Mouse (Mus musculus) neural tube, embryonic 15.5 days (tissue): Measurements from ENCODE around the gene Ficd. TPM values are rescaled to one million over a fixed set of nuclear protein-coding genes. Genes with fewer than 3 reads are reported as not detected.
A peak's percentile ranks its signal among the peaks of the same experiment; 100 is the strongest.

ENCODE experiments used
- ATAC-seq: fragments of 200-750 bp; cut with Nextera tagmentation; 2 replicates; pipeline ENCODE4 v1.8.0; 2017; ENCODE audit warnings: mild to moderate bottlenecking, moderate TSS enrichment, moderate library complexity; ENCODE audit not compliant: low FRiP score
- H3K27ac ChIP-seq: fragments of 300-500 bp; sonication (generic); replicated peaks from 2 replicates; pipeline ENCODE4 v1.5.1; 2015; ENCODE audit warnings: mild to moderate bottlenecking, inconsistent platforms
- H3K27me3 ChIP-seq: fragments of 300-500 bp; sonication (generic); replicated peaks from 2 replicates; pipeline ENCODE4 v1.6.1; 2015; ENCODE audit warnings: inconsistent platforms
- H3K36me3 ChIP-seq: fragments of 300-500 bp; sonication (generic); 2 replicates; pipeline ENCODE4 v1.6.1; 2015; ENCODE audit warnings: inconsistent platforms
- H3K4me1 ChIP-seq: fragments of 300-500 bp; sonication (generic); 2 replicates; pipeline ENCODE4 v1.6.1; 2015; ENCODE audit warnings: inconsistent platforms
- H3K4me2 ChIP-seq: fragments of 300-500 bp; sonication (generic); 2 replicates; pipeline ENCODE4 v1.6.1; 2015; ENCODE audit warnings: inconsistent platforms, mild to moderate bottlenecking, moderate library complexity
- H3K4me3 ChIP-seq: fragments of 300-500 bp; sonication (generic); replicated peaks from 2 replicates; pipeline ENCODE4 v1.5.1; 2015; ENCODE audit warnings: mild to moderate bottlenecking, inconsistent platforms
- H3K9ac ChIP-seq: fragments of 300-500 bp; sonication (generic); replicated peaks from 2 replicates; pipeline ENCODE4 v1.6.1; 2015; ENCODE audit warnings: mild to moderate bottlenecking, inconsistent platforms
- H3K9me3 ChIP-seq: fragments of 300-500 bp; sonication (generic); replicated peaks from 2 replicates; pipeline ENCODE4 v1.6.1; 2016; ENCODE audit warnings: inconsistent platforms
- WGBS: fragments of 180-500 bp; shearing (Covaris S2); methylation state at CpG from one replicate; pipeline ENCODE4 v1.1.7; 2015; ENCODE audit warnings: mixed read lengths; 5-methylcytosine and 5-hydroxymethylcytosine counted together
- polyA plus RNA-seq: library from polyadenylated mRNA; unstranded; fragments of >200 nt; fragmentation: Nextera tagmentation; extraction: Ambion mirVana; gene quantifications from 2 replicates; pipeline ENCODE4 v1.2.1, GENCODE M21; 2015

The Ficd gene
- polyA plus RNA-seq, 1 experiment from 2014 or later, result 11.1 TPM

- H3K9ac ChIP-seq, result no peak overlapping the region
- no peak overlapping the region for H3K4me3 ChIP-seq
- no peak overlapping the region; the same call in 1 of the 2 replicates for H3K27ac ChIP-seq
- peaks cover 20% of the 10 kb centered on the region for H3K4me1 ChIP-seq
- H3K4me2 ChIP-seq, result no peak overlapping the region
- WGBS, result 89% methylated on average over 7 of the region's 7 CpGs
- no peak for ATAC-seq
- H3K36me3 ChIP-seq, result no peaks in the 10 kb centered on the region
- H3K9me3 ChIP-seq, result no peaks in the 10 kb centered on the region
- no peaks in the 10 kb centered on the region for H3K27me3 ChIP-seq
Measured at GRCm38 (mm10) chr5:113731174-113731573, 4.4 kb upstream of the Ficd start.

DNA sequence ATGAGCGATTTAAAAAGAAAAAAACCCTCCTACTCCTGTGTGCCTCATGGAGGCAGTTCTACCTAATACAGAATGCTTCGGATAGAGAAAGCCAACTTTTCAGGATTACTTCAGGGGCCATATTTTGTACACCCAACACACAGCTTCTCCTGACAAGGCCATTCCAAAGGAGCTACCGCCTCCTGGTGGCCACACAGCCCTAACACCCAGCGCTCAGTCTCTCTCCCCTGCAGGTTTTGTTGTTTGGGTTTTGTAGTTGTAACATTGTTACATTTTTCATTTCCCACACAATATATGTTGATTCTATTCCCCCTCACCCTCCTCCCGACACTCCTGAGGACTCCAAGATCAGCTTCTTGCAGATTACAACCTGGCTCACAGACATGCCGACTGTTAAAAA lies 3.4 kb upstream of the Ficd start:
- Histone ChIP-seq H3K4me1 (peaks cover 30% of the 10 kb centered on the region), H3K4me3 (no peak overlapping the region), H3K36me3 (no peaks in the 10 kb centered on the region), H3K27me3 (no peaks in the 10 kb centered on the region), H3K27ac (no peak overlapping the region), H3K4me2 (no peak overlapping the region), H3K9me3 (no peaks in the 10 kb centered on the region), H3K9ac (no peak overlapping the region)
- WGBS, result 32% methylated on average over 6 of the region's 6 CpGs
- ATAC-seq, result no peak

DNA sequence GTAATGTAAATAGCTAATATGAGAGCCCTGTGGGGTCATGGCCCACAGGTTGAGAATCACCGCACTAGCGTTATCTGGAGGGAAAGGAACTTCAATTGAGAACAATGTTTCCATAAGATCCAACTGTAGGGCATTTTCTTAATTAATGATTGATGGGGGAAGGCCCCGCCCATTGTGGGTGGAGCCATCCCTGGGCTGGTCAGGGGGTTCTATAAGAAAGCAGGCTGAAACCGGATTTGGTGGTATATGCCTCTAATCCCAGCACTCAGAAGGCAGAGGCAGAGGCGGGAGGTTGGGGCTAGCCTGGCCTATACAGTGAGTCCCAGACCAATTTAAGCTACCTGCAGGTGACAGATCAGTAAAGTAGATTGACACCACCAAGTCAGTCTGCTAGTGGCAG lies 1.2 kb upstream of the Ficd start:
- peaks cover 38% of the 10 kb centered on the region for H3K4me1 ChIP-seq
- H3K4me3 ChIP-seq, result no peak overlapping the region
- no peaks in the 10 kb centered on the region for H3K27me3 ChIP-seq
- no peaks in the 10 kb centered on the region for H3K9me3 ChIP-seq
- 71% methylated on average over 5 of the region's 5 CpGs for WGBS
- H3K9ac ChIP-seq, result no peak overlapping the region
- H3K36me3 ChIP-seq, result peaks cover 13% of the 10 kb centered on the region
- H3K4me2 ChIP-seq, result no peak overlapping the region; the same call in 1 of the 2 replicates
- ATAC-seq, result no peak
- H3K27ac ChIP-seq, result 0 out of 2 replicates have a peak overlapping the region, but pooled peaks have one; percentile 98

DNA sequence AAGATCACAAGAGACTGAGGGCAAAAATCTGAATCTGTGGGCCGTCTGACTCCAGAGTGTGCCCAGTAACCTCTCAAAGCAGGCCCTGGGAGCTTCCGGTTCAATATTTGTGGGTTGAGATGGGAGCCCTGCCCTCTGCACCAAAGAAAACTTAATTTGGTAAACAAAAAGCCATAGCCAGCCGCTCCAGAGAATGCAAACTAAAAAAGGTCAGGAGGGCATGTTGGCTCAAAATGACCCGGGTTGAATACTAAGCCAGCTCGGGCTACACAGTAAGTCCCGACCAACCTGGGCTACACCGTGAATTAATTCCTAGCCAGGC lies 619 bp upstream of the Ficd start:
- 0 out of 2 replicates have a peak, but pooled peaks have one; percentile 33 for ATAC-seq
- Histone ChIP-seq H3K4me3 (peak overlapping the region; percentile 66), H3K9me3 (no peaks in the 10 kb centered on the region), H3K4me2 (peak overlapping the region; percentile 86), H3K9ac (peak overlapping the region; percentile 21), H3K36me3 (peaks cover 19% of the 10 kb centered on the region), H3K27ac (peak overlapping the region; percentile 98), H3K27me3 (no peaks in the 10 kb centered on the region), H3K4me1 (peaks cover 38% of the 10 kb centered on the region)
- WGBS, result 32% methylated on average over 7 of the region's 7 CpGs

DNA sequence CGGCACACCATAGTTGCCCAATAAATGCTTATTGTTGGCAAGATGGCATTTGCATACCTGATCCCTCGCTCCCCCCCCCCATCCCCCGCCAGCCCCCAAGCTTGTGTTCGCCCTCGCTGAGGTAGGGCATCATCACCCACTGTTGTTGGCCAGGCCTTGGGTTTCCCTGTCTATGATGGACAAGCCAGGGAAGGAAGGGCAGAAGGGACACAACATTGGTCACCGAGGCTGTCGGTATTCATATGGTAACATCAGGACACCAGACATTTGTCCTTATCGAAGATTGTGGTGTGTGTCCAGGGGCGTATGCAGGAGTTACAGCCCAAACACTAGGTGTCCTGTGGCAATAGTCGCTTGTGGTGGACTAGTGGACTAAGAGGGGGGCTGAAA lies 505 bp downstream of the Ficd start:
- Histone ChIP-seq H3K27ac (peak overlapping the region; percentile 98), H3K4me3 (peak overlapping the region; percentile 66), H3K27me3 (no peaks in the 10 kb centered on the region), H3K36me3 (peaks cover 29% of the 10 kb centered on the region), H3K4me2 (peak overlapping the region; percentile 86), H3K9ac (peak overlapping the region; percentile 74), H3K4me1 (peaks cover 28% of the 10 kb centered on the region), H3K9me3 (no peaks in the 10 kb centered on the region)
- peak; percentile 32; the same call in 1 of the 2 replicates for ATAC-seq
- 3% methylated on average over 10 of the region's 10 CpGs for WGBS

DNA sequence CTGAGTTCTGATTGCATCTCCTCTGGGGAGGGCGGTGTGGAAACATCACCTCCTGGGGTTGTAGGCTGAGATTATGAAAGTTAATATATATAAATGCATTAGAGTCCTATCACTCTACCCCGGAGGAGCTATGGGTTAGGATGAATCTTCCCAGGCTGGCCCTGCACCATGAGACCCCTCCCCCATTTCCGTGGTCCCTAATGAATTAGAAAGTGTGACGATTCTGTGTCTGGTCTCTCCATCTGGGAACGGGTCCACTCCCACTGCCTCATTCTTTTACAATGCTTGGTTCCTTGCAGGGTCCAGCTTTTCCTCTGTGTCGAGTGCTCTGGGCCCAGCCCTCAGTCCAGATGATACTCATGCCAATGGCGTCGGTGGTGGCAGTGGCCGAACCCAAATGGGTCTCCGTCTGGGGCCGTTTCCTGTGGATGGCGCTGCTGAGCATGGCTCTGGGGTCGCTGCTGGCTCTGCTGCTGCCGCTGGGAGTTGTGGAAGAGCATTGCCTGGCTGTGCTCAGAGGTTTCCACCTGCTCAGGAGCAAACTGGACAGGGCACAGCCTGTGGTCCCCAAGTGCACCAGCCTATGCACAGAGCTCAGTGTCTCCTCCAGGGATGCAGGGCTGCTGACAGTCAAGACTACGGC lies 1.0 kb downstream of the Ficd start:
- peaks cover 28% of the 10 kb centered on the region for H3K4me1 ChIP-seq
- no peak for ATAC-seq
- WGBS, result 41% methylated on average over 15 of the region's 15 CpGs
- peaks cover 34% of the 10 kb centered on the region for H3K36me3 ChIP-seq
- H3K4me2 ChIP-seq, result peak overlapping the region; percentile 86
- no peaks in the 10 kb centered on the region for H3K27me3 ChIP-seq
- peak overlapping the region; percentile 74 for H3K9ac ChIP-seq
- peak overlapping the region; percentile 66 for H3K4me3 ChIP-seq
- H3K27ac ChIP-seq, result peak overlapping the region; percentile 98
- no peaks in the 10 kb centered on the region for H3K9me3 ChIP-seq

DNA sequence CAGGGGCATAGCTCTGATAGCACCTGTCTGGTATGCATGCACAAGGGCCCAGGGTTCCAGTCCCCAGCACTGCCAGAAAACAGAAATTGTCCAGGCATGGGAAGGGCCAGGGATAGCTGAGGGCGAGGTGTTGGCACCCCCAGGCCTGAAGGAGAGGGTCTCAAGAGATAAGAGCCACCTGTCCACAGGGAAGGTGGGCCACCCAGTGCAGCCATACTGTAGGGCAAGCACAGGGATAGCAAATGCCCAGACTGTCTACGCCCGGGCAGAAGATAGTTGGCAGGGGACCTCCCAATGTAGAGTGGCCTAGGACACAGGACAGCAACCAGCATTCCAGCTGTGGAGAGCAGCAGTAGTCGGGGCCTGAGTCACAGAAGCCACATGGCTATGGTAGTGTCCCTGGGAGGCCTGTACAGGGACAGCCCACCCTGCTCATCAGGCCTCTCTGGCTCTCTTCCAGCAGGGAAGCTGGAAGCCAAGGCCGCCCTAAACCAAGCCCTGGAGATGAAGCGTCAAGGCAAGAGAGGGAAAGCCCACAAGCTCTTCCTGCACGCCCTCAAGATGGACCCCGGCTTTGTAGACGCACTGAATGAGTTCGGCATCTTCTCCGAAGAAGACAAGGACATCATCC lies 2.1 kb downstream of the Ficd start:
- Histone ChIP-seq H3K4me2 (no peak overlapping the region), H3K4me3 (no peak overlapping the region), H3K9ac (no peak overlapping the region), H3K36me3 (peaks cover 45% of the 10 kb centered on the region), H3K27ac (no peak overlapping the region), H3K4me1 (peaks cover 28% of the 10 kb centered on the region), H3K27me3 (no peaks in the 10 kb centered on the region), H3K9me3 (no peaks in the 10 kb centered on the region)
- WGBS, result 92% methylated on average over 11 of the region's 11 CpGs
- no peak for ATAC-seq

DNA sequence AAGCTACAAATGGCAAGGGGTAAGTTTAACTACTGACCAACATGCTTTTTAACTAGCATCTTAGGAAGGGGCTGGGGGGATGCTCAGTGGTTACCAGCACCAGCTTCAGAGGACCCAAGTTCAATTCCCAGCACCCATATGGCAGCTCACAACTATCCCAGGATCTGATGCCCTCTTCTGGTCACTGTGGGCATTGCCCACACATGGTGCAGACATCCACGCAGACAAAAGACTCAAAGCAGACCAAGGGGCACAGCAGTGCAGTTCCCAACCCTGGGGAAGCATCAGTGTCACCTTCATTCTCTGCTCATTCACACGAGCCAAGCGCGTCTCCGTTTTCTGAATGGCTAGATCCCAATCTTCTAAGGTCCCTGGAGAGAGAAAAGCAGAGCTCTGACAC lies 12.0 kb downstream of the Ficd start:
- ATAC-seq, result no peak

GRCm38 (mm10) chr5:113748556-113749331 lies 13.1 kb downstream of the Ficd start:
- WGBS, result 96% methylated on average over 13 of the region's 13 CpGs
- Histone ChIP-seq H3K4me3 (no peak overlapping the region), H3K9me3 (no peaks in the 10 kb centered on the region), H3K27ac (no peak overlapping the region), H3K27me3 (no peaks in the 10 kb centered on the region), H3K9ac (no peak overlapping the region), H3K4me1 (no peaks in the 10 kb centered on the region), H3K4me2 (no peak overlapping the region), H3K36me3 (peaks cover 98% of the 10 kb centered on the region)
- ATAC-seq, result no peak

More for the DNA sequence above, 12.0 kb downstream of the Ficd start:
- no peak overlapping the region for H3K27ac ChIP-seq
- H3K4me1 ChIP-seq, result no peaks in the 10 kb centered on the region
- no peaks in the 10 kb centered on the region for H3K27me3 ChIP-seq
- no peak overlapping the region for H3K9ac ChIP-seq
- H3K4me3 ChIP-seq, result no peak overlapping the region
- H3K9me3 ChIP-seq, result no peaks in the 10 kb centered on the region
- no peak overlapping the region for H3K4me2 ChIP-seq
- 96% methylated on average over 5 of the region's 5 CpGs for WGBS
- H3K36me3 ChIP-seq, result peaks cover 98% of the 10 kb centered on the region

GRCm38 (mm10) chr5:113751521-113752157 lies 16.0 kb downstream of the Ficd start:
- Histone ChIP-seq H3K9me3 (no peaks in the 10 kb centered on the region), H3K4me3 (no peak overlapping the region), H3K27me3 (no peaks in the 10 kb centered on the region), H3K36me3 (peaks cover 99% of the 10 kb centered on the region), H3K9ac (no peak overlapping the region), H3K4me1 (no peaks in the 10 kb centered on the region), H3K27ac (no peak overlapping the region), H3K4me2 (no peak overlapping the region)
- no peak for ATAC-seq
- WGBS, result 86% methylated on average over 9 of the region's 9 CpGs

GRCm38 (mm10) chr5:113755347-113756030 lies 19.9 kb downstream of the Ficd start:
- H3K9me3 ChIP-seq, result no peaks in the 10 kb centered on the region
- H3K4me2 ChIP-seq, result no peak overlapping the region
- H3K4me3 ChIP-seq, result no peak overlapping the region
- H3K9ac ChIP-seq, result no peak overlapping the region
- no peak overlapping the region for H3K27ac ChIP-seq
- 93% methylated on average over 15 of the region's 15 CpGs for WGBS
- ATAC-seq, result no peak
- H3K4me1 ChIP-seq, result no peaks in the 10 kb centered on the region
- no peaks in the 10 kb centered on the region for H3K27me3 ChIP-seq
- H3K36me3 ChIP-seq, result peaks cover 98% of the 10 kb centered on the region
